Mouse (Mus musculus) brain, adult 10 weeks (tissue): ENCODE measurements around the gene Wnt2. TPM values are rescaled to one million over a fixed set of nuclear protein-coding genes. Genes with fewer than 3 reads are reported as not detected.

Source experiments
- polyA plus RNA-seq: library from polyadenylated mRNA; stranded (reverse); fragments of 350-450 nt; fragmentation: Illumina TruSeq; extraction: RNeasy Lipid Tissue Mini Kit (QIAGEN cat#74804); gene quantifications from one replicate; pipeline ENCODE4 v1.2.3, GENCODE M21; 2015; ENCODE audit warnings: low read depth, low replicate concordance

The Wnt2 gene
- polyA plus RNA-seq = 4.6 TPM

GRCm38 (mm10) chr6:18029746-18030656 lies at the start of gene Wnt2:
Gene Wnt2, minus strand, starts transcription at chr6:18030585.

Other genes starting within 250 kb of the Wnt2 start
- not detected for gene Asz1, start 78.5 kb upstream of the Wnt2 start, polyA plus RNA-seq
- 0.33 TPM for gene Cftr, start 140.1 kb upstream of the Wnt2 start, polyA plus RNA-seq